Mouse (Mus musculus) testis, adult 2 months (tissue): ENCODE measurements around the gene Gm13871.
"Not testable (repeated sequence)": the region's sequence is repeated elsewhere in the genome, so short reads cannot be mapped to it uniquely, and the experiment has no call there.

Experiments
- CTCF ChIP-seq: fragments of 200-500 bp; IDR thresholded peaks from 2 replicates; pipeline ENCODE4 v1.5.1; 2012; ENCODE audit warnings: low read depth, mild to moderate bottlenecking, inconsistent platforms, low read length, moderate library complexity; ENCODE audit not compliant: control insufficient read depth, insufficient read depth, insufficient replicate concordance
- POLR2A ChIP-seq: fragments of 200-500 bp; IDR thresholded peaks from 2 replicates; pipeline ENCODE4 v1.6.1; 2012; ENCODE audit warnings: low read depth, mild to moderate bottlenecking, inconsistent platforms, low read length, moderate library complexity; ENCODE audit not compliant: control insufficient read depth

GRCm38 (mm10) chr4:73876166-73876565, 29.6 kb downstream of the Gm13871 start, which contains the start of gene Gm11758:
- TF ChIP-seq POLR2A, CTCF: not testable (repeated sequence)
